Mouse (Mus musculus): ENCODE results near the gene Boc. TPM values are rescaled to one million over a fixed set of nuclear protein-coding genes. Genes with fewer than 3 reads are reported as not detected.

The Boc gene
- polyA plus RNA-seq, 1 experiment from 2014 or later: 34.3 TPM

- peak; percentile 22; the same call in 1 of the 2 replicates for ATAC-seq (ENCODE audit: low FRiP score, low read depth)
- 47% methylated on average over 16 of the region's 16 CpGs for WGBS
- Histone ChIP-seq H3K4me3 (no peak overlapping the region), H3K27me3 (replicated peaks) (no peaks in the 10 kb centered on the region), H3K36me3 (no peaks in the 10 kb centered on the region), H3K4me1 (peaks cover 84% of the 10 kb centered on the region), H3K4me2 (replicated peaks) (peak overlapping the region; percentile 31), H3K27ac (no peak overlapping the region), H3K9me3 (no peaks in the 10 kb centered on the region), H3K9ac (no peak overlapping the region)
These were observed 20.0 kb downstream of the Boc start for GRCm38 (mm10) chr16:44538401-44539395.

- peaks cover 7% of the 10 kb centered on the region for H3K36me3 ChIP-seq
- H3K9me3 ChIP-seq: no peaks in the 10 kb centered on the region
- 19% methylated on average over 7 of the region's 7 CpGs for WGBS
- no peak overlapping the region for H3K9ac ChIP-seq
- peaks cover 74% of the 10 kb centered on the region for H3K4me1 ChIP-seq
- 0 out of 2 replicates have a peak overlapping the region, but pooled peaks have one; percentile 22 for H3K27ac ChIP-seq
- H3K4me3 ChIP-seq: no peak overlapping the region
- no peaks in the 10 kb centered on the region for H3K27me3 ChIP-seq (replicated peaks)
- peak overlapping the region; percentile 31 for H3K4me2 ChIP-seq (replicated peaks)
- ATAC-seq (ENCODE audit: low FRiP score, low read depth): no peak
These were observed 24.6 kb downstream of the Boc start for GRCm38 (mm10) chr16:44534122-44534521.

- Histone ChIP-seq H3K27me3 (replicated peaks) (no peaks in the 10 kb centered on the region), H3K4me2 (replicated peaks) (peak overlapping the region; percentile 31), H3K9me3 (no peaks in the 10 kb centered on the region), H3K9ac (no peak overlapping the region), H3K4me3 (no peak overlapping the region), H3K36me3 (peaks cover 7% of the 10 kb centered on the region), H3K27ac (no peak overlapping the region), H3K4me1 (peaks cover 74% of the 10 kb centered on the region)
- WGBS: 60% methylated on average over 8 of the region's 8 CpGs
- no peak for ATAC-seq (ENCODE audit: low FRiP score, low read depth)
These were observed 25.2 kb downstream of the Boc start for GRCm38 (mm10) chr16:44533522-44533921.

GRCm38 (mm10) chr16:44532851-44533250, 25.8 kb downstream of the Boc start:
- H3K9ac ChIP-seq: no peak overlapping the region
- ATAC-seq (ENCODE audit: low FRiP score, low read depth): no peak
- no peak overlapping the region for H3K4me3 ChIP-seq
- peak overlapping the region; percentile 31 for H3K4me2 ChIP-seq (replicated peaks)
- peaks cover 74% of the 10 kb centered on the region for H3K4me1 ChIP-seq
- peak overlapping the region; percentile 15; the same call in 1 of the 2 replicates for H3K27ac ChIP-seq
- no peaks in the 10 kb centered on the region for H3K9me3 ChIP-seq
- no peaks in the 10 kb centered on the region for H3K27me3 ChIP-seq (replicated peaks)
- 63% methylated on average over 16 of the region's 16 CpGs for WGBS
- peaks cover 7% of the 10 kb centered on the region for H3K36me3 ChIP-seq

- Histone ChIP-seq H3K9ac (no peak overlapping the region), H3K36me3 (peaks cover 7% of the 10 kb centered on the region), H3K27ac (peak overlapping the region; percentile 60), H3K4me1 (peaks cover 77% of the 10 kb centered on the region), H3K4me3 (peak overlapping the region; percentile 13; the same call in 1 of the 2 replicates), H3K9me3 (no peaks in the 10 kb centered on the region), H3K27me3 (replicated peaks) (no peaks in the 10 kb centered on the region), H3K4me2 (replicated peaks) (peak overlapping the region; percentile 51)
- WGBS: 9% methylated on average over 12 of the region's 12 CpGs
- ATAC-seq (ENCODE audit: low FRiP score, low read depth): peak; percentile 28
These were observed 27.4 kb downstream of the Boc start for GRCm38 (mm10) chr16:44531239-44531797.

GRCm38 (mm10) chr16:44530829-44531228, 27.9 kb downstream of the Boc start:
- 0% methylated on average over 7 of the region's 7 CpGs for whole genome bisulfite sequencing
- H3K9me3 ChIP-seq: no peaks in the 10 kb centered on the region
- ATAC-seq (ENCODE audit: low FRiP score, low read depth): peak; percentile 93
- H3K27ac ChIP-seq: peak overlapping the region; percentile 60
- no peaks in the 10 kb centered on the region for H3K27me3 ChIP-seq (replicated peaks)
- peaks cover 7% of the 10 kb centered on the region for H3K36me3 ChIP-seq
- peak overlapping the region; percentile 51 for H3K4me2 ChIP-seq (replicated peaks)
- H3K4me3 ChIP-seq: peak overlapping the region; percentile 13; the same call in 1 of the 2 replicates
- peaks cover 74% of the 10 kb centered on the region for H3K4me1 ChIP-seq
- peak overlapping the region; percentile 26; the same call in 1 of the 2 replicates for H3K9ac ChIP-seq

GRCm38 (mm10) chr16:44530191-44530590, 28.5 kb downstream of the Boc start:
- WGBS: 8% methylated on average over 9 of the region's 9 CpGs

GRCm38 (mm10) chr16:44529691-44530090, 29.0 kb downstream of the Boc start:
- Histone ChIP-seq H3K4me1 (peaks cover 65% of the 10 kb centered on the region), H3K36me3 (peaks cover 7% of the 10 kb centered on the region), H3K27ac (peak overlapping the region; percentile 60; the same call in 1 of the 2 replicates), H3K9me3 (no peaks in the 10 kb centered on the region), H3K27me3 (replicated peaks) (no peaks in the 10 kb centered on the region), H3K4me2 (replicated peaks) (peak overlapping the region; percentile 51), H3K4me3 (no peak overlapping the region), H3K9ac (no peak overlapping the region)
- no peak for ATAC-seq (ENCODE audit: low FRiP score, low read depth)
- 31% methylated on average over 8 of the region's 8 CpGs for WGBS

More at GRCm38 (mm10) chr16:44530191-44530590, 28.5 kb downstream of the Boc start:
- Histone ChIP-seq H3K4me3 (no peak overlapping the region; the same call in 1 of the 2 replicates), H3K36me3 (peaks cover 7% of the 10 kb centered on the region), H3K9me3 (no peaks in the 10 kb centered on the region), H3K4me2 (replicated peaks) (peak overlapping the region; percentile 51), H3K27ac (peak overlapping the region; percentile 60), H3K27me3 (replicated peaks) (no peaks in the 10 kb centered on the region), H3K4me1 (peaks cover 69% of the 10 kb centered on the region), H3K9ac (0 out of 2 replicates have a peak overlapping the region, but pooled peaks have one; percentile 26)
- ATAC-seq (ENCODE audit: low FRiP score, low read depth): peak; percentile 35

GRCm38 (mm10) chr16:44528955-44529354, 29.7 kb downstream of the Boc start:
- Histone ChIP-seq H3K27me3 (replicated peaks) (no peaks in the 10 kb centered on the region), H3K4me1 (peaks cover 61% of the 10 kb centered on the region), H3K4me3 (no peak overlapping the region), H3K9ac (no peak overlapping the region), H3K27ac (no peak overlapping the region), H3K36me3 (peaks cover 7% of the 10 kb centered on the region), H3K9me3 (no peaks in the 10 kb centered on the region), H3K4me2 (replicated peaks) (0 out of 2 replicates have a peak overlapping the region, but pooled peaks have one; percentile 51)
- 86% methylated on average over 7 of the region's 7 CpGs for WGBS
- no peak for ATAC-seq (ENCODE audit: low FRiP score, low read depth)

GRCm38 (mm10) chr16:44527218-44527905, 31.3 kb downstream of the Boc start:
- H3K36me3 ChIP-seq: peaks cover 4% of the 10 kb centered on the region
- H3K27me3 ChIP-seq (replicated peaks): no peaks in the 10 kb centered on the region
- H3K4me3 ChIP-seq: no peak overlapping the region
- no peak for ATAC-seq (ENCODE audit: low FRiP score, low read depth)
- no peaks in the 10 kb centered on the region for H3K9me3 ChIP-seq
- no peak overlapping the region for H3K9ac ChIP-seq
- 55% methylated on average over 11 of the region's 11 CpGs for WGBS
- H3K4me2 ChIP-seq (replicated peaks): no peak overlapping the region
- H3K4me1 ChIP-seq: peaks cover 49% of the 10 kb centered on the region
- H3K27ac ChIP-seq: no peak overlapping the region

GRCm38 (mm10) chr16:44526689-44527088, 32.0 kb downstream of the Boc start:
- Histone ChIP-seq H3K27me3 (replicated peaks) (no peaks in the 10 kb centered on the region), H3K9me3 (no peaks in the 10 kb centered on the region), H3K4me3 (no peak overlapping the region), H3K4me1 (peaks cover 48% of the 10 kb centered on the region), H3K4me2 (replicated peaks) (peak overlapping the region; percentile 46), H3K9ac (0 out of 2 replicates have a peak overlapping the region, but pooled peaks have one; percentile 35), H3K27ac (0 out of 2 replicates have a peak overlapping the region, but pooled peaks have one; percentile 53), H3K36me3 (peaks cover 3% of the 10 kb centered on the region; the same call in 1 of the 2 replicates)
- 10% methylated on average over 12 of the region's 12 CpGs for WGBS
- ATAC-seq (ENCODE audit: low FRiP score, low read depth): no peak

All from neural tube, embryonic 12.5 days (tissue).